Mouse (Mus musculus): ENCODE measurements around the gene Hist4h4.

GRCm38 (mm10) chr6:136793831-136794525, 10.2 kb downstream of the Hist4h4 start:
- TF ChIP-seq CTCF (IDR thresholded peaks at IDR 0.05; ENCODE audit: borderline replicate concordance, control insufficient read depth, extremely low read depth, insufficient read depth, low read length, poor library complexity) (no peak), POLR2A (IDR thresholded peaks at IDR 0.05; ENCODE audit: control insufficient read depth, extremely low read depth, insufficient read depth, low read length, poor library complexity) (no peak)

Measured in thymus, adult 2 months (tissue).